Mouse (Mus musculus) G1E (cell line): ENCODE results near the gene Rps6kb1.

Experiments used
- CTCF ChIP-seq: IDR thresholded peaks from 2 replicates; pipeline ENCODE4 v1.5.1; 2012; ENCODE audit warnings: low read depth, low read length, inconsistent platforms, mixed read lengths
- GATA1 ChIP-seq: IDR thresholded peaks from 2 replicates; pipeline ENCODE4 v1.6.1; 2012; ENCODE audit warnings: borderline replicate concordance, low read length, inconsistent platforms, mixed read lengths
- GATA2 ChIP-seq: IDR thresholded peaks from 2 replicates; pipeline ENCODE4 v1.6.1; 2012; ENCODE audit warnings: low read depth, low read length, inconsistent platforms, borderline replicate concordance
- POLR2AphosphoS5 ChIP-seq: IDR thresholded peaks from 2 replicates; pipeline ENCODE4 v1.6.1; 2012; ENCODE audit warnings: low read depth, low read length, inconsistent platforms; ENCODE audit not compliant: insufficient replicate concordance
- TAL1 ChIP-seq: conservative IDR thresholded peaks from 2 replicates; pipeline ENCODE4 v1.6.1; 2012; ENCODE audit warnings: low read depth, low read length, inconsistent platforms, mixed read lengths

GRCm38 (mm10) chr11:86497908-86498307 is 46.7 kb downstream of the Rps6kb1 start:
- no peak for TF ChIP-seq CTCF
- no peak for TF ChIP-seq GATA2
- TF ChIP-seq TAL1: no peak
- no peak for TF ChIP-seq GATA1
- no peak for TF ChIP-seq POLR2AphosphoS5
